Mouse (Mus musculus) spleen, postnatal 14 days (tissue): ENCODE data around the gene Gm266.

Source experiments
- DNase-seq, 2 experiments: peaks; one replicate each; pipeline ENCODE4 v3.0.0; 2021 to 2022; ENCODE audit warnings: low spot score in 2 of 2

The Gm266 gene

DNA sequence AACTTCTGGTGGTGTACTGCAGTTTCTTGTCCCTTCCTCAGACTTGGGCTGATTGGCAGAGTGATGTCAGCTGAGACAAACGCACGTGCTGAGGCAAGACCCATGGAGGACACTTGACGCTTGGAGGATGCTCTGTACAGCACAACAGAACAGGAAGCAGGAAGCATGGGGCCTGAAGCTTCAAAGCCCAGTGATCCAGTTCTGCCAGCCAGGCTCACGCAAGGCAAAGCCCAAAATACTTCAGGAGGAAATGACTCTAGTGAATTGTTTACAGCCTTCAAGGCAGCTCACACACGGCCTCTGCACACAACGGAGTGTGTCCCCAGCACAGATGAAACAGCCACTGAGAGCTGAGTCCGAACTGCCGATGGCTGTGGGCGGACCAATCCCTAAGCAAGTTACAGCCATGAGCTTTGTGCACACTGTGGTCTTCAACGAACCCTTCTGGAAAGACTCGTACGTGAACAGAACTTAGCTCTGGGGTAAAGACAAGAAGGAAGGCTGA, 17.5 kb upstream of the Gm266 start:
- DNase-seq, result no peak

DNA sequence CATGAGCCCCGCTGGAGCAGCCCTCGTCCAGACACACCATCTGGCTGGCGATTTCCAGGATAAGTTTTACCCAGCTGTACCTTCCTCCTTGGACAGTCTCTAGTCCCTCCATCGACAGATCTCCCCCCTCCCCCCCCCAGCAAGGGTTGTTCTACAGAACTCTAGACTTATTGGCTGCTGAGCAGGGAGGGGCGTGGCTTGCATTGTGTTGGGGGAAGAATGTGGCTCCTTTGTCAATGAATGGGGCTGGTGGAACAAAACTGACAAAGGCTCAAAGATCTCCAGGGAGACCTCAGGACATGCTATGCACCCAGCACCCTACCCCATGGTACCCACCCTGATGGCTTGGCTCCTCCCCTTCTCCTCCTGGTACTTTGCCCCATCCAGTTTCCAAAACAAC, 15.1 kb upstream of the Gm266 start:
- DNase-seq, result no peak

DNA sequence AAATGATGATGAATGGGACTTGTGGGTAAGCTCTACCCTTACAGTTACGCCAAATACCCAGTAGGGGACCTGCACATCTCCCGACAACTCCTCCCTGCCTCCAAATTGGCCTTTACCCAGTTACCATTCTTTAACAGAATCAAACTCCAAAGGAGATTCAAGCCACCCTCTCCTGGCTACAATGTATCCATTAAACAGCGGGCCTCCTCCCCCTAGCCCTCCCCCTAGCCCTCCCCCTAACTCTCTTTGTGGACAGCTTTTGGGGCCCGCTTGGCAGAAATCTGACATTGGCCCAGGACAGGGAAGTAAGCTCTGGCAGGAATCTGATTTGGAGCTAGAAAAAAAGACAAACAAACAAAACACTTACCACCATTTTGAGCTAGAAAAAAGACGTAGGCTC, 14.0 kb upstream of the Gm266 start:
- no peak for DNase-seq

DNA sequence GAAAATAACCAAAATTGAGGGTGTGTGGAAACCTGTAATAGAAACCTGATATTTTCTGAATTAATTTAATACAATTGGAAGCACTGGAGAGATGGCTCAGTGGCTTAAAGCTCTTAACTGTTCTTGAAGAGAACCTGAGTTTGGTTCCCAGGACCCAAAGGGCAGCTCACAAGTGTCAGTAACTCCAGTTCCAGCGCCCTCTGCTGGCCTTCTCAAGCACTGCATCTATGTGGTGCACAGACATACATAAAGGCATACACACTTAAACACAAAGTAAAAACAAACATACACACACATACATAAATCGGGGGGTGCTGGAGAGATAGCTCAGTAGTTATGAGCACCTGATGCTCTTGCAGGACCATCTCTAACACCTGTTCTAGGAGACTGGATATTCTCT, 11.5 kb upstream of the Gm266 start:
- DNase-seq, result no peak

DNA sequence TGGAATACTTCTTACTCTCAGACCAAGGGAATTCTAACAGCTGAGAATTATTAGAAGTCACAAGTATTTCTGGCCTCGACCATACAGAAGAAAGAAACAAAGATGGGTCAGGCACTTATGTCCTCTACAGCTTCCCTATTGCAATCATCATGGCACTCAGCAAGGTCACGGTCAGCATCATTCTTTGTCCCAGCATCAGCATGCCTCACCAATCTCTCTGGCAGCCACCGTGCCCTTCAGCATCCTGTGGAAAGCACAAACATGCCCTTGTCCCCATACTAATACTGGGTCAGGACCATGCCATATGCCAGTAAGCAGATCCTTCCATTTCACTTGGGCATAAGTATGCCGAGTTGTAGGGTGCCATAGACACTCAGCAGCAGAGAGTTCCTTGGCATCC, 9.3 kb upstream of the Gm266 start:
- no peak for DNase-seq

DNA sequence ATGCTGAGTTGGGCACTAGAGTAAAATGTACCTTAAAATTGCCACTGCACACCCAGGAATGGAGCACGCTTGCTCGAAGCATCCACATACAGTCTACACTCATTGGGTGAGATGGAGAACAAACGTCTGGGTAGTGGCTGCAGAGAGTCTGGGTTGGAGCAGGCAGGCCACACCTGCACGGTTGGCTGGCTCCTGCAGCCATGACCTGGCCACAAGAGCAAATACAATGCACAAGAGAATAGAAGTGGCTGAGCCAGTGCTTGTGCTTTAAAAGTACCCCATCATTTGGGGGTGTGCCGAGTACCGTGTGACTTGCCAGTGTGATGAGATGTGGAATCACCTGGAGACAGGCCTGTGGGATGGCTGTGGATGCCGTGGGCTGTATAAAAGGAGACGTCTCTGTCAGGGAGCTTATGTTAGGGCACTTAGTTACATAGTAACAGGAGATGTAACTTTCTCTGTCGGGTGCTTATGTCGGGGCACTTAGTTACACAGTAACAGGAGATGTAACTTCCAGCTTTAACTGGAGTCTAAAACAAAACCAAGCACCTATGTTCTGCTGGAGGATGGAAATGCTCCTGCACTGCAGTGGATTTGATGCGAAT, 3.7 kb upstream of the Gm266 start:
- DNase-seq, result no peak

DNA sequence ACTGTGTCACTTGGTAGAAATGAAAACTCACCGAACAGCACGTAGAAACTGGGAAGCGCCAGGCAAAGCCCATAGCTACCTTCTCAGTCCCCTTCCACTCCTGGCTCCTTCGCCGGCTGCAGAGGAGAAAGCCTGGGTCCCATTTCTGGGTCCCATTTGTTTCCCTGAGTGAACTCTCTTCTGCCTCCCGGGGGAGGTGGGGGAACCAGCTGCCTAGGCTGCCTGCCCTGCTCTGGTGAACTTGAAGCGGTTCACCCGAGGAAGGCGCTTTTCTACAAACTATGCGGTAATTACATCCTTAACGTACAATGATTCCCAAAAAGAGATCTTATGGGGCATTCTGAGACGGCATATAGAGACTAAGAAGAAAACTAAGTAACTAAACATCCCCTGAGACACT, 832 bp upstream of the Gm266 start:
- no peak for DNase-seq

DNA sequence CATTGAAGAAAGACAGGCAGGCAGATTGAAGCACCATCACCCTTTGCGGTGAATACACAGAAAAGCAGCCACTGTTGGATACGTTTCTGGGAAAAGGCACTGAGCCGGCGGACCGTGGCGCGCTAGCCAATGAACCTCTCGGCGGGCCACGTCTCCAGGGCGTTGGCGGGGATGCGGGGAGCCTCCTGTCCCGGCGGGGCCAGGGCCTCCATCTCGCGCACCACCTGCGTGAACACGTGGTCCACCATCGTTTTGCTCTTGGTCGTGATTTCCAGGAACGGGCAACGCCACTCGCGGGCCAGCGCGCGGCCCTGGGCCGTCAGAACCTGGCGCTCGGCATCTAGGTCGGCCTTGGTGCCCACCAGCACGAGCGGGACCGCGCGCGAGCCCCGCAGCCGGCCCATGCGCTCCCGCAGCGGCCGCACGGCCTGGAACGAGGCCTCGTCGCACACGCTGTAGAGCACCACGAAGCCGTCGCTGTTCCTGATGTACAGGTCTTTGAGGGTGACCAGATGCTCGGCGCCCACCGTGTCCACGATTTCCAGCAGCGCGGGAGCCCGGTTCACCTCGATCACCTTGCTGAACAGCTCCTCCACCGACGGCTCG, 474 bp downstream of the Gm266 start:
- no peak for DNase-seq

DNA sequence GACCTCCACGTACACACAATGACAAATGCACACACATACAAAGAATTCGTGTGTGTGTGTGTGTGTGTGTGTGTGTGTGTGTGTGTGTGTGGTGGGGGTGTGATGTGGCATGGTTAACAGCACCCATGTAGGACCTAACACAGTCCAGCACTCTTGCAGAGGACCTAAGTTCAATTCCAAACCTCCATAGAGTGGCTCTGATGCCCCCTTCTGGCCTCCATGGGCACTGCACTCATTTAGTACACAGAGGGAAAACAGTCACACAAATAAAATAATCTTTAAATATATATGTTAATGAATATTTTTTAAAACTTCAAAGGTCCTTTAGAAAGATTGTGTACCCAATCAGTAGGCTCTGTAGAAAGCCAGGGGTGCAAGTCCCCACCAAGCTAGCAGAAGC, 5.7 kb downstream of the Gm266 start:
- no peak for DNase-seq

DNA sequence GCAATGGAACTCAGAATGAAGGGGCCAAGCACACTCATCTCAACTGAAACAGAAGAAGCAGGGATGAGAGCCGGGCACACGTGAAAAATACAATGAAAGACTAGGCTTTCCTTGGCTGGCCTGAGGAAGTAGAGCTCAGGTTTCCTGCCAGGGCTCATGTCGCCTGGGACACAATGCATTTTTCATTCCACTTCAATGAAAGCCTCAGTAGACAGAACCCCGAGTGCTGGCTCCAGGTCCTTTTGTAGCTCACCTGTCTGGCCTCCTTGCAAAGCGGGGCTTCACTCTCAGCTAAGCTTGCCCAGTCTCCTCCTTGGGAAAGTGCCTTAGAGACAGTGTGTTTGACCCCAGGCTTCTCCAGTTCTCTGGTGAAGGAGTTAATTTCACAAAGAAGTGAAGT, 6.7 kb downstream of the Gm266 start:
- DNase-seq, result no peak

DNA sequence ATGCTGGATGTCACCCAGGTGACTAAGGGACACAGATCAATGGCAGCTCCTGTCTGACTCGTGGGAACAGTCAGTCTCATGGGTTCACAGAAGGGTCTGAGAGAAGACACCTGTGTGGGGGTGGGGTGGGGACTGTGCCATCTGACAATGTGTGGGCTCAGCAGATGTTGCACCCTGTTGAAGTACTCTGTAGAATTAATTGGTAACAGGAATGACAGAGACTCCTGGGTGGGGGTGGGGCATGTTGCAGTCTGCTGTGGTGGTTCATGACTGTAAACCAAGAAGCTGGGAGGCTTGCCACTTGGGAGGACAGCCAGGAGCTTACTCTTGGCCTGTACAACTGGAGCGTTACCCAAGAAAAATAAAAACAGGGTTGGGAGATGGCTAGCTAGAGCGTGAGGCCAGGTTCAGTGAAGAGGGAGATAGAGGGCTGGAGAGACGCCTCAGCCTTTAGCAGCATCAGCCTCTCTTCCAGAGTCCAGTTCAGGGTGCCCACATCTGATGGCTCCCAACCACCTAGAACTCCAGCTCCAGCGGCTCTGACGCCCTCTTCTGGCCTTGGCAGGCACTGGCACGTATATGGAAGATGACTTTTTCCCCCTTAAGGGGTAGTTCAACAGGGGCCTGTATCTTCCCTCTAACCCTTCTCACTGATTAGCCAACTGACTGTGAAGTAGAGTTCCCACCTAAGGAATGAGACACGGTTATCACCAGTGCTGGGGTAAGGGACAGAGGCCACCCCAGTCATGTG, 10.6 kb downstream of the Gm266 start:
- DNase-seq, result no peak

DNA sequence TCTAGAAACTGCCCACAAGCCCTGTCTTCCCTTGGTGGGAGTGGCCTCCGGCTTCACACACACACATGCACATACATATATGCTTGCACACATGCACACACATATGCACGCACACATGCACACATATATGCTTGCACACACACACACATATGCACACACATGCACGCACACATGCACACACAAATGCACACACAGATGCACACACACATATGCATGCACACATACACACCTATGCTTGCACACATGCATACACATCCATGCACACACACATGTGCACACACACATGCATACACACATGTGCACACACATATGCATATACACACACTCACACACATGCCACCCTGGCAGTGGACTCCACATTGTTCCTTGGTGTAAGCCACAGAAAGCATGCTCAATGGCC, 11.2 kb downstream of the Gm266 start:
- DNase-seq, result no peak

DNA sequence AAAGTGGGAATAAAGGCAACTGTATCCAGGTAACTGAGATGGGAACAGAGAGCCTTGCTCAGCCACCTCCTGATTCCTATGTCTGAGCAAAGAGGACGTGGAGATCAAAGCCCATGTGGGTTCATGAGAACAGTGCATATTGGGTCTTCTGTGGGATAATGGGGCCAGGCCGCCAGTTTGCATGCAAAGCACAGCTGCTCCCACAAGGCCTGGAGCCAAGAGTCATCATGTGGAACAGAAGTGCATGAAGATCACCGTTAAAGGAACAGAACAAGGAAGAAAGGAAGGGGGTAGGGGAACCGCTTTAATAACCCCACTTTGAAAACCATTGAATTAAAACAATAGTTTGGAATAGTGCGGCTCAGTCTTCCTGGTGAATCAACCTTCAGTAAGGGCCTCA, 12.7 kb downstream of the Gm266 start:
- DNase-seq, result no peak

DNA sequence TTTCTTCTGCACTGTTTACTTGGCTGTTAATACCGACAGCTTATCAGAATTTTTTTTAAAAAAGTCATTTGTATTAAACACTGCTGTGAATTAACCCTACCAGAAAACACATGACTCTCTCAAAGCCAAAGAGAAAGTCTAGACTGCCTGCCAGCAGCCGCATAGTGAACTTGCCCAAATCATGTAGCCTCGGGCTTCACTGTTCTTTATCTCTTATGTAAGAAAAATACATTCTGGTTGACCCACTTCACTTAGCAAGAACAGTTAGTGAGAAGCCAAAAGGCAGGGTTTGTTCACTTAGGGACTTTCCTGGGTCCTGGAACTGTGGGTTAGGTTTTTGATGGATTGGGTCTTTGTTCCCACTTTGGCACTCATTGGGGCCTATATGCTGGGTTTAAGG, 13.9 kb downstream of the Gm266 start:
- no peak for DNase-seq

DNA sequence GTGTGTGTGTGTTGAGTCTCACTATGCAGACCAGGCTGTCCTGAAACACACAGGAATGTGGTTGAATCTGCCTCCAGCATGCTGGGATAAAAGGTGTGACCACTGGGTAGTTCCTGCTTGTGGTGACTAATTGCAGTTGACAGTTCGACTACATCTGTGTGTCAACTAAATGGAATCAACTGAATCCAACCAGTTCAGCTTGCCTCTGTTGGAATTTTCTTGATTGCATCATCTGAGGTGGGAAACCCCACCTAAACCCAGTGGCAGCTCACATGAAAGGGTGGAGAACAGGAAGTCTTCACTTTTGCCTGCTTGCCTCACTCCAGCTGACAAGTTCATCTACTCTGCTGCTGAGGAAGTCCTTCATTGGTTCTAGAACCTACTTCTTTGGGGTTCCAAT, 14.5 kb downstream of the Gm266 start:
- no peak for DNase-seq

DNA sequence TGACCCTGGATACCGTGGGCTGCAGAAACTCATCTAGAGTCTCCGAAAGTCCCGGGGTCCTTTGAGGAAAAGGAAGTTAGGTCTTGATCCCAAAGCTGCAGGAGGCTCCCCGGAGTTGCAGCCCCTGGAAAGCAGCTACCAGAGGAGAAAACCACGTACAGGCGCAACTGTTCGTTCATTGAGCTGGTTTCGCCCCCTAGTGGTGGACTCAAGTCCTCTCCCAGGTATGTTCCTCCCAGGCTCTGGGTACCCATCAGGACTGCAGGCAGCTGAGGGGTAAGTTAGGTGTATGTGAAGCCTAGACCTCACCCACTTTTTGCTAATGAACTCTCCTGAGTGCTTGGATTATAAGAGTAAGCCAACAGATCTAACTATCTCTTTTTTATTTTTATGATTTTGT, 16.1 kb downstream of the Gm266 start:
- DNase-seq, result peak in 1 of 2 experiments; percentile 56

DNA sequence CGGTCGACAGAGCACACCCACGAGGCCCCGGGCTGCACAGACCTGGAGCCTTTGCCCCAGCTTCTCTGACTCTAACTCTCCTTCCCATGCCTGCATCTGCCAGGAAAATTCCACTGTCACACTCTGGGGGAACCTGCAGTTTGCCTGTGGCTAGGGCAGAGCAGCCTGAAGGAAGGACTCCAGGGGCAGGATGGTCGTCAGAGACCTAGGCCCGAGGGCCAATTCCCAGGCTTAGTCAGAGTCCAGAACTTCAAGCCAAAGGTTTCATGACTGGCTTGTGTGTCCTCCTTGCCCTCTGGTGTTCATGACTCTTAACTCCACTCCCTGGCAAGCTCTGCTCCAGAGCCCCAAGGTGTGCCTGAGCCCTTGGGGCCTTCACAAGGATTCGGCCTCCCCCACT, 17.4 kb downstream of the Gm266 start:
- no peak for DNase-seq

DNA sequence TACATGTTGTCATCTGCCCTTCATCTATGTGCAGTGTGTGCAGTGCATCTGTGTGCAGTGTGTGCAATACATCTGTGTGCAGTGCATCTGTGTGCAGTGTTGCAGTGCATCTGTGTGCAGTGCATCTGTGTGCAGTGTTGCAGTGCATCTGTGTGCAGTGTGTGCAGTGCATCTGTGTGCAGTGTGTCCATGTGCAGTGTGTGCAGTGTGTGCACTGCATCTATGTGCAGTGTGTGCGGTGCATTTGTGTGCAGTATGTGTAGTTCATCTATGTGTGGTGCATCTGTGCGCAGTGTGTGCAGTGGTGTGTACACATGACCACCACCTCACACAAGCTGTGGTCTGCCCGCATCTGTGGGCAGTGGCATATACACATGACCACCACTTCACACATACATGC, 19.3 kb downstream of the Gm266 start:
- DNase-seq, result no peak

DNA sequence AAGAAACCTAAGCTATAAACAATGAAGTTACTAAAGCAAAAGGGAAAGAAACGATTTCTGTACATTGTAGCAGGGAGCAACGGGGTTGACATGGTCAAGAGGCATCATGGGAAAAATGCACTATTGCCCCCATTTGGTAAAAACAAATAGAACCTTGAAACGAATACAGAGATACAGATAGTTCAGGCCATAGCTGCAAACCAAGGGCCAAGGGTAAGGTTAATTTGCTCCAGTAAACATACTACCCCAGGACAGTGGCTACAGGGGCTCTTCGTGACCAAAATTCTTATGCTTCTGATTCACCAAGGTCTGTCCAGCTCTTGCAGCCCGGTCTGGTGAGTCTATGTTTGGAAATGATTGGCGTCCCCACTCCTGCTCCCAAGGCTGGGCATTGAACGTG, 22.1 kb downstream of the Gm266 start:
- no peak for DNase-seq

DNA sequence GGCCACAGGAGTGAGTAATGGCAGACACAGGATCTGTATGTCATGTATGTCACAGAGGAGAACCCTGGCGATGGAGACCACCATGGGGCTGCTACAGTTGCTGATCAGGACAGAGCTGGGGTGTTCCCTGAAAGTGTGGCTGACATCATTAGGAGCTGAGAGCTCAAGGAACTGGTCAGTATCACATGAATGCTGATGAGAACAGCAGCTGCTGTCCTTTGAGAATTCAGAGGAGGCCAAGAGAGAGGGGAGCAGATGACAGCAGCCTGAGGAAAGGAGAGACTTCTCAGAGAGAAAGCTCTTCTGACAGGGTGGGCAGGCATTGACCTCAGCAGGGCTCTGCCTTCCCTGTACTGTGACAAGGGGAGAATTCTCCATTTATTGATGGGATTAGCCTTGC, 27.9 kb downstream of the Gm266 start:
- DNase-seq, result no peak

DNA sequence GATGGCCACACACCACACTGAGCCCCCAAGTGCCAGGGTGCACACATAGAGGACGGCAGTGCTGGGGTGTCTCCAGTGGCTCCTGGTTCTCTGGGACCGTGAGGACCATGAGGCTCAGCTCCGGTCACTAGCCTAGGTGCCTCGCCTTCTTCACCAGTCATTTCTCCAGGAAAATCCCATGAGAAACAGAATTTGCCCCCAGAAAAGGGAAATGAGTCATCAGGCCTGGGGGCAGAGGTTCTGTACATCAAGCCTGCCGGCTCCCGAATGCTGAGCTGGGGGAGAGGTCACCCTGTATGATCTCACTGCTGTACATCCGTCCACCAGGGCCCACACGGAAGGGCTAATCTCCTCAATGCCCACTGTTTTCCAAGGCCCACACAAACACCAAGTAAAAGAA, 29.8 kb downstream of the Gm266 start:
- no peak for DNase-seq

DNA sequence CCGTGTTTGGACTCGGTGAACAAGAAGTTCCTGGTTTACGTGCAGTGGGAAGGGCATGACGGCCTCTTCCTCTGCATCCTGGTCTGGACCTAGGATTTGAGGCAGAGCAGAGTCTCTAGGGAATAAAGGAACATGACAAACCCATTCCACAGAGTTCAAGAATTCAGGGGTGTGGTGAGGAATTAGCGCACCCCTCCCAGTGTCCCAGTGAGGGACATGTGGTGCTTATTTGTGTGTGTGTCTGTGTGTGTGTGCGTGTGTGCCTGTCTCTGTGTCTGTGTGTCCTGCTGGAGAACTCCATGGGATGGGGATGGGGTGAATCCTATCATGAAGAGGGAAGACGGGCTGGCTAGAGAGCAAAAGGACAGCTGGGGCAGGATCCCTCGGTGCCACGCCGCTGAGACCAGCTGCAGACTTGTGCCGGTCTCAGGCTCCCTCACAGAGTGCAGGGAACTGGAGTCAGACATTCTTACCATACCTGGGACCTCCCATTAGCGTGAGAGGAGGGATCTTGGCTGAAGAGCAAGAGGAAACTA, 30.2 kb downstream of the Gm266 start:
- DNase-seq, result no peak
